Mouse (Mus musculus) limb, embryonic 14.5 days (tissue): ENCODE measurements around the gene Btbd2. TPM values are rescaled to one million over a fixed set of nuclear protein-coding genes. Genes with fewer than 3 reads are reported as not detected.

Experiments
- ATAC-seq: fragments of 200-750 bp; cut with Nextera tagmentation; 2 replicates; pipeline ENCODE4 v1.8.0; 2017; ENCODE audit warnings: low read depth, moderate number of reproducible peaks, moderate TSS enrichment; ENCODE audit not compliant: low FRiP score
- DNase-seq: peaks from one replicate; pipeline ENCODE4 v3.0.0-alpha.2; 2015; ENCODE audit warnings: low spot score
- H3K27ac ChIP-seq: fragments of 300-500 bp; sonication (generic); replicated peaks from 2 replicates; pipeline ENCODE4 v1.5.1; 2014; ENCODE audit warnings: low read depth, mild to moderate bottlenecking, low read length, moderate library complexity, mixed read lengths
- H3K27me3 ChIP-seq: fragments of 300-500 bp; sonication (generic); 2 replicates; pipeline ENCODE4 v1.6.1; 2014; ENCODE audit warnings: low read length, mixed read lengths; ENCODE audit not compliant: control insufficient read depth, insufficient read depth
- H3K36me3 ChIP-seq: fragments of 300-500 bp; sonication (generic); 2 replicates; pipeline ENCODE4 v1.6.1; 2014; ENCODE audit warnings: mild to moderate bottlenecking, low read length, moderate library complexity, mixed read lengths; ENCODE audit not compliant: control insufficient read depth, insufficient read depth
- H3K4me1 ChIP-seq: fragments of 300-500 bp; sonication (generic); 2 replicates; pipeline ENCODE4 v1.6.1; 2014; ENCODE audit warnings: antibody characterized with exemption, low read length, mixed read lengths; ENCODE audit not compliant: control insufficient read depth, insufficient read depth
- H3K4me2 ChIP-seq: fragments of 300-500 bp; sonication (generic); replicated peaks from 2 replicates; pipeline ENCODE4 v1.6.1; 2014; ENCODE audit warnings: low read depth, mild to moderate bottlenecking, low read length, moderate library complexity; ENCODE audit not compliant: severe bottlenecking
- H3K4me3 ChIP-seq: fragments of 300-500 bp; sonication (generic); replicated peaks from 2 replicates; pipeline ENCODE4 v1.5.1; 2014; ENCODE audit warnings: low read length
- H3K9ac ChIP-seq: fragments of 300-500 bp; sonication (generic); 2 replicates; pipeline ENCODE4 v1.6.1; 2014; ENCODE audit warnings: mild to moderate bottlenecking, low read depth, low read length, moderate library complexity; ENCODE audit not compliant: severe bottlenecking
- H3K9me3 ChIP-seq: fragments of 300-500 bp; sonication (generic); 2 replicates; pipeline ENCODE4 v1.6.1; 2016; ENCODE audit warnings: low read length; ENCODE audit not compliant: control insufficient read depth
- POLR2A ChIP-seq: fragments of 200-500 bp; IDR thresholded peaks from 2 replicates; pipeline ENCODE4 v1.8.0; 2012; ENCODE audit warnings: inconsistent platforms, mild to moderate bottlenecking, moderate library complexity, borderline replicate concordance; ENCODE audit not compliant: insufficient read depth, insufficient read length; ENCODE audit errors: extremely low read depth
- WGBS: fragments of 180-500 bp; shearing (Covaris S2); extraction: QIAGEN DNeasy Blood & Tissue Kit; methylation state at CpG from one replicate; pipeline ENCODE4 v1.1.7; 2014; 5-methylcytosine and 5-hydroxymethylcytosine counted together
- polyA plus RNA-seq, 2 experiments: library from polyadenylated mRNA; depleted of rRNA in 1 of 2; stranded (reverse) in 1 of 2; unstranded in 1 of 2; fragments of >200 nt; fragmentation: Nextera tagmentation in 1 of 2; extraction: Ambion mirVana in 1 of 2; gene quantifications; 2 replicates each; pipeline versions ENCODE4 v1.2.1 to v1.2.3; 2012 to 2014

Gene Btbd2
- polyA plus RNA-seq, 2 experiments = 78.0 to 87.8 TPM

- no peak overlapping the region for H3K9ac ChIP-seq
- ATAC-seq = no peak
Measured at GRCm38 (mm10) chr10:80697812-80698211, 40.9 kb upstream of the Btbd2 start.

GRCm38 (mm10) chr10:80697393-80697787, 40.5 kb upstream of the Btbd2 start:
- TF ChIP-seq POLR2A = no peak
- H3K27ac ChIP-seq = no peak overlapping the region
- no peaks in the 10 kb centered on the region for H3K9me3 ChIP-seq
- ATAC-seq = no peak
- no peak for DNase-seq
- no peak overlapping the region for H3K9ac ChIP-seq
- 89% methylated on average over 8 of the region's 8 CpGs for WGBS
- H3K27me3 ChIP-seq = no peaks in the 10 kb centered on the region
- no peak overlapping the region for H3K4me3 ChIP-seq
- no peak overlapping the region for H3K4me2 ChIP-seq
- H3K4me1 ChIP-seq = peaks cover 11% of the 10 kb centered on the region
- H3K36me3 ChIP-seq = peaks cover 31% of the 10 kb centered on the region

More at GRCm38 (mm10) chr10:80697812-80698211, 40.9 kb upstream of the Btbd2 start:
- H3K36me3 ChIP-seq = peaks cover 30% of the 10 kb centered on the region
- TF ChIP-seq POLR2A = no peak
- H3K4me2 ChIP-seq = no peak overlapping the region
- 85% methylated on average over 9 of the region's 9 CpGs for WGBS
- no peaks in the 10 kb centered on the region for H3K9me3 ChIP-seq
- peaks cover 11% of the 10 kb centered on the region for H3K4me1 ChIP-seq
- H3K27ac ChIP-seq = no peak overlapping the region
- DNase-seq = no peak
- no peaks in the 10 kb centered on the region for H3K27me3 ChIP-seq
- H3K4me3 ChIP-seq = no peak overlapping the region

- H3K27ac ChIP-seq = no peak overlapping the region
- no peak for ATAC-seq
- peaks cover 11% of the 10 kb centered on the region for H3K4me1 ChIP-seq
- 66% methylated on average over 11 of the region's 12 CpGs for whole genome bisulfite sequencing
- no peak for DNase-seq
- H3K4me2 ChIP-seq = no peak overlapping the region
- no peaks in the 10 kb centered on the region for H3K27me3 ChIP-seq
- no peaks in the 10 kb centered on the region for H3K9me3 ChIP-seq
- no peak overlapping the region for H3K4me3 ChIP-seq
- H3K36me3 ChIP-seq = peaks cover 36% of the 10 kb centered on the region
- H3K9ac ChIP-seq = peak overlapping the region; percentile 28; the same call in 1 of the 2 replicates
- no peak for TF ChIP-seq POLR2A
Measured at GRCm38 (mm10) chr10:80696502-80697392, 39.9 kb upstream of the Btbd2 start.

GRCm38 (mm10) chr10:80695801-80696501, 39.1 kb upstream of the Btbd2 start:
- Histone ChIP-seq H3K36me3 (peaks cover 42% of the 10 kb centered on the region), H3K9me3 (no peaks in the 10 kb centered on the region), H3K4me2 (no peak overlapping the region), H3K27ac (no peak overlapping the region), H3K4me1 (peaks cover 7% of the 10 kb centered on the region), H3K27me3 (no peaks in the 10 kb centered on the region), H3K4me3 (no peak overlapping the region), H3K9ac (peak overlapping the region; percentile 28; the same call in 1 of the 2 replicates)
- TF ChIP-seq POLR2A = no peak
- ATAC-seq (no peak), DNase-seq (no peak)
- WGBS = 65% methylated on average over 10 of the region's 10 CpGs

- TF ChIP-seq POLR2A = no peak
- no peak overlapping the region for H3K4me2 ChIP-seq
- H3K36me3 ChIP-seq = peaks cover 50% of the 10 kb centered on the region
- 89% methylated on average over 2 of the region's 2 CpGs for WGBS
- H3K9ac ChIP-seq = no peak overlapping the region
- H3K27me3 ChIP-seq = no peaks in the 10 kb centered on the region
- H3K4me1 ChIP-seq = no peaks in the 10 kb centered on the region
- ATAC-seq (no peak), DNase-seq (no peak)
- no peak overlapping the region for H3K4me3 ChIP-seq
- H3K9me3 ChIP-seq = no peaks in the 10 kb centered on the region
- no peak overlapping the region for H3K27ac ChIP-seq
Measured at GRCm38 (mm10) chr10:80695186-80695585, 38.3 kb upstream of the Btbd2 start.
